25 mouse cellular contexts compared by ENCODE assay signal in genomic region chr4:87055768-87056167, GRCm38 (mm10).
DNase-seq lines count a peak whose midpoint lies in the region; TF ChIP-seq lines count a peak whose summit lies in the region.
"Had no signal": no experiment of that assay in that cellular context is flagged by ENCODE, and none has a peak within 500 bp of the region (broad histone marks: within the 10 kb centered on the region; RNA-seq: fewer than 3 reads in every experiment).

No protein-coding gene starts in this region.

- in situ Hi-C loops in CH12.LX (cut with MboI; ENCODE audit: low pct_ligation_motif_present, low pct_unique_long_range_greater_than_20kb, low sequenced_read_pairs) = no loop called here

- peak; percentile 43 to 44 for DNase-seq in frontal cortex, postnatal 36 days (ENCODE audit: low spot score in 2 of 2)
- no peak for DNase-seq in frontal cortex, postnatal 10 days (ENCODE audit: low spot score in 2 of 2)
- DNase-seq in left cerebral cortex, adult 2 months (ENCODE audit: extremely low spot score in 1 of 2, low spot score in 2 of 2) = no peak
- DNase-seq in left cerebral cortex, postnatal 10 days (ENCODE audit: extremely low spot score in 1 of 2, low spot score in 2 of 2) = no peak
- DNase-seq in A20 (ENCODE audit: low read depth, low spot score) = peak; percentile 51
- peak; percentile 35 for DNase-seq in CH12.LX (ENCODE audit: extremely low read depth)
- no peak for DNase-seq in Muller cell, postnatal 12 days (ENCODE audit: inconsistent ontology term)
- no peak for DNase-seq in urinary bladder, postnatal 36 days (ENCODE audit: low spot score in 2 of 2)
- DNase-seq: adrenal gland, adult 8-10 months; adrenal gland, postnatal 14 days; adrenal gland, postnatal 36 days; B cell, adult 2 months; cerebellum, adult 11 months; cerebellum, adult 18-20 months; cerebellum, adult 8-10 months; cerebellum, adult 9-11 months; cerebellum, postnatal 14 days; cerebellum, postnatal 36 days; embryo, embryonic 11 days; forebrain, postnatal 0 days had no signal

- H3K79me2 ChIP-seq in CH12.LX (replicated peaks; ENCODE audit: control insufficient read depth, extremely low read depth, insufficient read depth, poor library complexity, severe bottlenecking) = no peaks in the 10 kb centered on the region

- TF ChIP-seq RAD21 in CH12.LX (IDR thresholded peaks at IDR 0.05; ENCODE audit: low read depth, low read length) = no peak

- H3K36me3 ChIP-seq in CH12.LX (replicated peaks in 1 of 2; ENCODE audit: control insufficient read depth in 1 of 2, insufficient read depth in 1 of 2, low read length in 1 of 2) = no peaks in the 10 kb centered on the region
- H3K36me3 ChIP-seq: embryonic facial prominence, embryonic 10.5 days; embryonic facial prominence, embryonic 12.5 days; forebrain, embryonic 15.5 days had no signal

- no peak for TF ChIP-seq POLR2A in CH12.LX (IDR thresholded peaks at IDR 0.05; ENCODE audit: low read depth, low read length)

- H3K4me2 ChIP-seq in CH12.LX (ENCODE audit: insufficient read depth, low read depth, poor library complexity, severe bottlenecking) = no peak overlapping the region
- H3K4me2 ChIP-seq: embryonic facial prominence, embryonic 12.5 days; forebrain, embryonic 13.5 days; forebrain, embryonic 15.5 days had no signal

- H3K9me3 ChIP-seq in CH12.LX (replicated peaks; ENCODE audit: low read length) = no peaks in the 10 kb centered on the region
- H3K9me3 ChIP-seq: embryonic facial prominence, embryonic 10.5 days; embryonic facial prominence, embryonic 12.5 days; forebrain, embryonic 13.5 days; forebrain, embryonic 15.5 days had no signal

- no peak overlapping the region for H3K4me3 ChIP-seq in left cerebral cortex, adult 2 months
- no peak overlapping the region for H3K4me3 ChIP-seq in CH12.LX (replicated peaks in 1 of 3; ENCODE audit: low read depth in 2 of 3, low read length in 2 of 3, poor library complexity in 1 of 3)
- H3K4me3 ChIP-seq: embryonic facial prominence, embryonic 10.5 days; embryonic facial prominence, embryonic 12.5 days; forebrain, embryonic 13.5 days; forebrain, embryonic 15.5 days had no signal

- H3K27me3 ChIP-seq in CH12.LX (replicated peaks) = no peaks in the 10 kb centered on the region
- H3K27me3 ChIP-seq: embryonic facial prominence, embryonic 12.5 days; forebrain, embryonic 13.5 days; forebrain, embryonic 15.5 days; Patski had no signal

- dilution Hi-C loops in CH12.LX (cut with MboI; ENCODE audit: extremely low pct_ligation_motif_present, extremely low pct_unique_long_range_greater_than_20kb, low sequenced_read_pairs) = no loop called here

- intact Hi-C loops in left cerebral cortex, adult 2 months (cut with DNase I) = no loop called here
- intact Hi-C loops in left cerebral cortex, postnatal 10 days (cut with DNase I) = no loop called here

- TF ChIP-seq CTCF in left cerebral cortex, adult 2 months (IDR thresholded peaks at IDR 0.05) = no peak
- TF ChIP-seq CTCF in CH12.LX (conservative IDR thresholded peaks at IDR 0.05 in 1 of 2, IDR thresholded peaks at IDR 0.05 in 1 of 2; ENCODE audit: low read depth in 2 of 2, low read length in 2 of 2) = no peak

- H3K9ac ChIP-seq in CH12.LX (ENCODE audit: insufficient read depth, low read depth) = no peak overlapping the region
- H3K9ac ChIP-seq: embryonic facial prominence, embryonic 12.5 days; forebrain, embryonic 13.5 days; forebrain, embryonic 15.5 days; forebrain, postnatal 0 days had no signal

- H3K4me1 ChIP-seq in CH12.LX (ENCODE audit: control insufficient read depth in 1 of 2, insufficient read depth in 2 of 2) = peaks cover 0 to 16% of the 10 kb centered on the region in 2 experiments; a peak in 2 of 4 replicates
- H3K4me1 ChIP-seq: embryonic facial prominence, embryonic 12.5 days had no signal

- peak overlapping the region; percentile 66 for H3K27ac ChIP-seq in left cerebral cortex, adult 2 months
- H3K27ac ChIP-seq in CH12.LX (ENCODE audit: insufficient read depth, low read depth) = no peak overlapping the region
- H3K27ac ChIP-seq: embryonic facial prominence, embryonic 10.5 days; embryonic facial prominence, embryonic 12.5 days; forebrain, embryonic 13.5 days; forebrain, embryonic 15.5 days had no signal

- peak; percentile 19; the same call in 1 of the 2 replicates for TF ChIP-seq EP300 in CH12.LX (IDR thresholded peaks at IDR 0.05; ENCODE audit: low read length)

TF ChIP-seq in CH12.LX, 34 proteins besides CTCF, POLR2A, EP300 and RAD21:
- TF ChIP-seq ZMIZ1 (IDR thresholded peaks at IDR 0.05; ENCODE audit: low read depth, low read length) (no peak), CHD2 (IDR thresholded peaks at IDR 0.05; ENCODE audit: low read length) (no peak), MEF2A (IDR thresholded peaks at IDR 0.05; ENCODE audit: borderline replicate concordance, low read depth, low read length) (no peak), IRF4 (IDR thresholded peaks at IDR 0.05; ENCODE audit: low read depth, low read length) (no peak), MXI1 (IDR thresholded peaks at IDR 0.05; ENCODE audit: low read depth, low read length) (no peak), NRF1 (IDR thresholded peaks at IDR 0.05; ENCODE audit: low read depth, low read length) (no peak), HCFC1 (IDR thresholded peaks at IDR 0.05; ENCODE audit: low read depth, low read length) (no peak), SIN3A (IDR thresholded peaks at IDR 0.05; ENCODE audit: low read length) (no peak)

Comparison
In these comparisons a context has a peak if more than half of its experiments do, and no peak if none do; other contexts are left out.
1. DNase-seq: peak in frontal cortex, postnatal 36 days (2 of 2), A20 (single experiment) and CH12.LX (single experiment); none in frontal cortex, postnatal 10 days (0 of 2), left cerebral cortex, adult 2 months (0 of 2), left cerebral cortex, postnatal 10 days (0 of 2), Muller cell, postnatal 12 days (single experiment) and urinary bladder, postnatal 36 days (0 of 2).